Mouse (Mus musculus): ENCODE data around the gene Mtif2. TPM values are rescaled to one million over a fixed set of nuclear protein-coding genes. Genes with fewer than 3 reads are reported as not detected.

Mtif2 gene
- 10.4 and 11.9 TPM in 2 replicates for polyA plus RNA-seq (2012; rRNA removed)

- peak within 1 kb of the TSS; percentile 83 for H3K27ac ChIP-seq (ENCODE audit: control insufficient read depth, insufficient read depth, low read depth, low read length)
- no peaks in the 10 kb centered on the region for H3K27me3 ChIP-seq (ENCODE audit: control insufficient read depth, insufficient read depth, low read length)
- TF ChIP-seq POLR2A (IDR thresholded peaks at IDR 0.05; ENCODE audit: control insufficient read depth, low read depth, low read length) (peak; percentile 94), CTCF (IDR thresholded peaks at IDR 0.05; ENCODE audit: control insufficient read depth, insufficient read depth, insufficient replicate concordance, low read depth, low read length) (no peak)
- peak within 1 kb of the TSS; percentile 85 for H3K4me3 ChIP-seq (ENCODE audit: control insufficient read depth, low read depth, low read length)
- H3K36me3 ChIP-seq (ENCODE audit: control insufficient read depth, insufficient read depth, low read length): no peaks in the 10 kb centered on the region
- no peaks in the 10 kb centered on the region for H3K4me1 ChIP-seq (ENCODE audit: control insufficient read depth, insufficient read depth, low read length)
Measured at GRCm38 (mm10) chr11:29525988-29526794, at the start of gene Mtif2. Gene Mtif2 (plus strand): TSS chr11:29526408.

DNA sequence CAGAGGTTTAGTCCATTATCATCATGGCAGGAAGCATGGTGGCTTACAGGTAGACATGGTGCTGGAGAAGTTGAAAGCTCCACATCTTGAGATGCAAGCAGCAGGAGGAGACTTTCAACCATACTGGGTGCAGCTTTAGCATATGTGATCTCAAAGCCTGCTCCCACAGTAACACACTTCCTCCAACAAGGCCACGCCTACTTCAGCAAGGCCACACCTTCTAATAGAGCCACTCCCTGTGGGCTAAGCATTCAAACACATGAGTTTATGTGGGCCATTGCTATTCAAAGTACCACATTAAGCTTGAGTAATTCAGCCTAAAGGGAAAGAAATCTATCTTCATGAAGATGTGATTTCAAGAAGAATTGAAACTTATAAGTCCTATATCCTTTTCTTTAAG, 33.1 kb upstream of the Mtif2 start:
- Histone ChIP-seq H3K27me3 (ENCODE audit: control insufficient read depth, insufficient read depth, low read length) (no peaks in the 10 kb centered on the region), H3K27ac (ENCODE audit: control insufficient read depth, insufficient read depth, low read depth, low read length) (no peak overlapping the region), H3K4me3 (ENCODE audit: control insufficient read depth, low read depth, low read length) (no peak overlapping the region), H3K36me3 (ENCODE audit: control insufficient read depth, insufficient read depth, low read length) (no peaks in the 10 kb centered on the region; the same call in 1 of the 2 replicates), H3K4me1 (ENCODE audit: control insufficient read depth, insufficient read depth, low read length) (no peaks in the 10 kb centered on the region)
- TF ChIP-seq CTCF (IDR thresholded peaks at IDR 0.05; ENCODE audit: control insufficient read depth, insufficient read depth, insufficient replicate concordance, low read depth, low read length): no peak
- TF ChIP-seq POLR2A (IDR thresholded peaks at IDR 0.05; ENCODE audit: control insufficient read depth, low read depth, low read length): no peak

DNA sequence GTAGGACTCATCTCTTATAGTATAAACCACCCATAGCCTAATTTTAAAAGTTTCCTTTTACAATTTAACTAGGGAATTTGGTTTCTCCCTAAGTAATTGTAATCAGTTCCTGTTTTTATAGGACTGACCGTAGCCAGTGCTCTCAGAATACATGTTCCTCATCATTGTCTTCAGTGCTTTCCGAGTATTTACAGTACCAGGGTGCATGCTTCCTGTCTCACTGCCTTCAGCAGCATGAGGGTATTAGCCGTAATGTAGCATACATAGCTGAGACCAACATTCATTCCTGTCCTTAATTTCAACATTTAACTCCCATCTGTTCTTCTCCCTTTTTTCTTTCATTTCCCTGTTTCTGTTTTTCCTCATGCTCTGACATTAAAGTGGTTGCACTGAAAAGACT, 29.2 kb upstream of the Mtif2 start:
- Histone ChIP-seq H3K27ac (ENCODE audit: control insufficient read depth, insufficient read depth, low read depth, low read length) (no peak overlapping the region), H3K4me1 (ENCODE audit: control insufficient read depth, insufficient read depth, low read length) (no peaks in the 10 kb centered on the region), H3K4me3 (ENCODE audit: control insufficient read depth, low read depth, low read length) (no peak overlapping the region), H3K36me3 (ENCODE audit: control insufficient read depth, insufficient read depth, low read length) (no peaks in the 10 kb centered on the region; the same call in 1 of the 2 replicates), H3K27me3 (ENCODE audit: control insufficient read depth, insufficient read depth, low read length) (no peaks in the 10 kb centered on the region)
- no peak for TF ChIP-seq CTCF (IDR thresholded peaks at IDR 0.05; ENCODE audit: control insufficient read depth, insufficient read depth, insufficient replicate concordance, low read depth, low read length)
- no peak for TF ChIP-seq POLR2A (IDR thresholded peaks at IDR 0.05; ENCODE audit: control insufficient read depth, low read depth, low read length)

DNA sequence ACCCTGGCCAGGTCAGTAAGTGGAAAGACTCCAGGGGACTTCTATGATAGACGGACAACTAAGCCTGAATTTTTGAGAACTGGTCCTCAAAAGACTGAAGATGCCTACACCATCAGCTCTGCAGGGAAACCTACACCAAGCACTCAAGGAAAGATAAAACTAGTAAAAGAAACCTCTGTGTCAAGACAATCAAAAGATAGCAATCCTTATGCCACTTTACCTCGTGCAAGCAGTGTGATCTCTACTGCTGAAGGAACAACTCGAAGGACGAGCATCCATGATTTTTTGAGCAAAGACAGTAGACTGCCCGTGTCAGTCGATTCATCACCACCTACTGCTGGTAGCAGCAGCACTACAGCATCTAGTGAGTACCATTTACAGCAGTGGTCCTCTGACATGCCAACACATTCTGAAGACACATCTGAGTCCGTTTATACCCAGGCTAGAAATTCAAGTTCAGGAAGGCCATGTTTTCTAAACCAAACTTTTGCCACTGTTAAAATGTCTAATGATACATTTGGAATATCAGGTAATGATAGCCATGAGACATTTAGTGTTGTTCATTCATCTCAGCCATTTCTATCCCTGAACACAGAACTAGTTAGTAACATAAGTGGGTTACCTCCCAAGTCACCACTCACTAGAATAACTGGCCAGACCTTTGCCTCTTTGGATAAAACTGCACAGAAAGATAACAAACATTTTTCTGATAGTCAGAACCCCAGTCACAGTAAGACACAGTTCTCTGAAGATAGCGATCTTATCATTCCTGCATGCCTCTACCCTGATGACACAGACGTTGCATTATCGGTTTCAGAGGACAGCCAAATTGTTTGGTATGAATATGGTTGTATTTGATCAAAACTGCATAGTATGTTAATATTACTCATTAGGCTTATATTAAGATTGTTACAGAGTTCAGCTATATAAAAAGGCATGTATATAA, 22.0 kb upstream of the Mtif2 start:
- no peaks in the 10 kb centered on the region; the same call in 1 of the 2 replicates for H3K36me3 ChIP-seq (ENCODE audit: control insufficient read depth, insufficient read depth, low read length)
- H3K4me1 ChIP-seq (ENCODE audit: control insufficient read depth, insufficient read depth, low read length): no peaks in the 10 kb centered on the region
- no peak overlapping the region for H3K4me3 ChIP-seq (ENCODE audit: control insufficient read depth, low read depth, low read length)
- TF ChIP-seq POLR2A (IDR thresholded peaks at IDR 0.05; ENCODE audit: control insufficient read depth, low read depth, low read length) (no peak), CTCF (IDR thresholded peaks at IDR 0.05; ENCODE audit: control insufficient read depth, insufficient read depth, insufficient replicate concordance, low read depth, low read length) (no peak)
- H3K27ac ChIP-seq (ENCODE audit: control insufficient read depth, insufficient read depth, low read depth, low read length): no peak overlapping the region
- no peaks in the 10 kb centered on the region for H3K27me3 ChIP-seq (ENCODE audit: control insufficient read depth, insufficient read depth, low read length)

DNA sequence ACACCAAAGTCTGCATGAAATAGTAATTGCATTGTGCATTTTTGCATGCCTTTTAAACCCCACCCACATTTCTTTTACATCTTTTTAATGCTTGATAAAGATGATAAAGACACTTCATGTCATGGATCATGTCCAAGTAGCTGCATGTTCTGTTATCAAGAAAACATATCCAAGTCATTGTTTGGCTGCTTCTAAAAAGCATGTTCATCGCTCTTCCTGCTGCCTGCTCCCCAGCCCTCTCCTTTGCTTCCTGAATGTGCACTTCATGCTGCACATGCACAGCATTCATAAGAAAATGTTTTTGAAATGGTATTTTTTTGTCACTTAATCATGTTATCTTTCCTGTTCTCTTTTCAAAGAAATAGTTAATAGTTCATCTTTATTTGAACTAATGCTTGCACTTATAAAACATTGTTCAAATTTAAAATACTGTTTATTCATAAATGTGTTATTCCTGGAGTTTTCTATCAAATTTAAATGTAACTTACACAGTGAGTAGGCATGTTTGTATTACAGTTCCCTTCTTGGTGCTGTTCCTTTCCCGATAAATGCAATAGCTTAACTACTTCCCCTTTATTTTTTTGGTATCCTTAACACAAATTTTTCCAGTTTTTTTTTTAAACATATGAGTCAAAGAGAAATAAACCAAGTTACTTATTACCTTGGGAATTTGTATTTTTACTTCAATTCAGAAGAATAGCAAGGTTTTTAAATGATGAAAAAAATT, 21.1 kb upstream of the Mtif2 start:
- H3K27ac ChIP-seq (ENCODE audit: control insufficient read depth, insufficient read depth, low read depth, low read length): no peak overlapping the region
- no peaks in the 10 kb centered on the region for H3K4me1 ChIP-seq (ENCODE audit: control insufficient read depth, insufficient read depth, low read length)
- no peak overlapping the region for H3K4me3 ChIP-seq (ENCODE audit: control insufficient read depth, low read depth, low read length)
- no peaks in the 10 kb centered on the region; the same call in 1 of the 2 replicates for H3K36me3 ChIP-seq (ENCODE audit: control insufficient read depth, insufficient read depth, low read length)
- no peaks in the 10 kb centered on the region for H3K27me3 ChIP-seq (ENCODE audit: control insufficient read depth, insufficient read depth, low read length)
- no peak for TF ChIP-seq CTCF (IDR thresholded peaks at IDR 0.05; ENCODE audit: control insufficient read depth, insufficient read depth, insufficient replicate concordance, low read depth, low read length)
- TF ChIP-seq POLR2A (IDR thresholded peaks at IDR 0.05; ENCODE audit: control insufficient read depth, low read depth, low read length): no peak

DNA sequence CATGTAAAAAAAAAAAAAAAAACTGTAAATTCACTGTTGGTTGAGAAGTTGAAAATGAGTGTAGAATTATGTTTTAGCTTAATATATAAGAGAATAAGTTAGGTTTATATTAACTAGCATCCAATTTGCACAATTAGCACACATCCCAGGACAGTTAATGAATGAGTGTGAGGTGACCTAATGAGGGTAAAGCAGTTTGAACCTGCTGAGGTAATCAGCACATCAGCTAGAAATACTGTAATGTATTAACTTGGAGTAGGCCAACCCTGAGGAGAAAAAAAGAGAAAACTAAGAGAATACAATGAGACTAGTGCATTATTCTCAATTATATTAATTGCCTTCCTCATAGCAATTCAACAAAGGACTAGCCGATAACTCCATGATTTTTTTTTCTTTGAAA, 16.8 kb upstream of the Mtif2 start:
- H3K27ac ChIP-seq (ENCODE audit: control insufficient read depth, insufficient read depth, low read depth, low read length): no peak overlapping the region
- no peaks in the 10 kb centered on the region for H3K4me1 ChIP-seq (ENCODE audit: control insufficient read depth, insufficient read depth, low read length)
- H3K27me3 ChIP-seq (ENCODE audit: control insufficient read depth, insufficient read depth, low read length): no peaks in the 10 kb centered on the region
- H3K4me3 ChIP-seq (ENCODE audit: control insufficient read depth, low read depth, low read length): no peak overlapping the region
- H3K36me3 ChIP-seq (ENCODE audit: control insufficient read depth, insufficient read depth, low read length): no peaks in the 10 kb centered on the region
- TF ChIP-seq CTCF (IDR thresholded peaks at IDR 0.05; ENCODE audit: control insufficient read depth, insufficient read depth, insufficient replicate concordance, low read depth, low read length) (no peak), POLR2A (IDR thresholded peaks at IDR 0.05; ENCODE audit: control insufficient read depth, low read depth, low read length) (no peak)
